Mouse (Mus musculus) large intestine, adult 2 months (tissue): ENCODE data around the gene Cln3. TPM values are rescaled to one million over a fixed set of nuclear protein-coding genes. Genes with fewer than 3 reads are reported as not detected.

Source experiments
- DNase-seq: peaks from one replicate; pipeline ENCODE4 v3.0.0-alpha.2; 2012; ENCODE audit warnings: low read depth, low spot score
- WGBS: fragments of 180-500 bp; shearing (Covaris S2); methylation state at CpG from one replicate; pipeline ENCODE4 v1.1.7; 2018; 5-methylcytosine and 5-hydroxymethylcytosine counted together
- polyA plus RNA-seq: library from polyadenylated mRNA; depleted of rRNA; stranded (reverse); fragments of >200 nt; gene quantifications from 2 replicates; pipeline ENCODE4 v1.2.3, GENCODE M21; 2012

Cln3 gene
- polyA plus RNA-seq, 1 experiment: 37.1 TPM

GRCm38 (mm10) chr7:126596414-126596813, 10.8 kb upstream of the Cln3 start:
- 52% methylated on average over 6 of the region's 6 CpGs for WGBS
- DNase-seq: no peak

GRCm38 (mm10) chr7:126595890-126596289, 10.3 kb upstream of the Cln3 start:
- 75% methylated on average over 5 of the region's 5 CpGs for WGBS
- DNase-seq: no peak

- WGBS: 78% methylated on average over 11 of the region's 11 CpGs
Observed at GRCm38 (mm10) chr7:126594862-126595561, 9.4 kb upstream of the Cln3 start, which contains the start of gene Il27. Il27 (minus strand) TSS chr7:126594941.

GRCm38 (mm10) chr7:126587779-126588178, 2.2 kb upstream of the Cln3 start:
- no peak for DNase-seq
- 39% methylated on average over 16 of the region's 16 CpGs for WGBS

More at GRCm38 (mm10) chr7:126594862-126595561, 9.4 kb upstream of the Cln3 start, which contains the start of gene Il27:
- no peak for DNase-seq

- no peak for DNase-seq
- WGBS: 33% methylated on average over 8 of the region's 8 CpGs
Observed at GRCm38 (mm10) chr7:126586839-126587238, 1.2 kb upstream of the Cln3 start.

DNA sequence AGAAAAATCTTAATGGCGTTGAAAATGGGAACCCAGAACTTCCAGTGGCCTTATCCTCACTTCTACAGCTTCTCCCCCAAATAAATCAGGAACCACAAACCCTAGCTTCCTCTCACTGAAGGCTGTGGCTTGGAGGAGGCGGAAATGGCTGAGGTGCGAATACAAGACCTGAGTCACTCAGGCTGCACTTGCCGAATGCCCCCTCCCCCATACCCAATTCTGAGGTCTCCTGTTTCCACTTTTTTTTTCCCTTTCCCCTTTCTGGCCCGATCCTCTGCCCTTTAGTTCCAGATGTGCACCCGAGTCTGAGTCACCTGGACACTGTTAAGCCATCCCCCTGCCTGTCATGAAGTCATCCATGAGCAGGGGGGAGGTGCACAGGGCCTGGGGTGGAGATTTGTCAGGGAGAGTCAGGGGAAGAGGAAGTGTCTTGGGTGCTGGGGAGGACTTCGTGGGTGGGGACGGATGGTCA, 1.1 kb downstream of the Cln3 start, which contains the start of gene Apobr:
Gene Apobr (plus strand): TSS at position 437 of the 472 bp plus-strand sequence.
- no peak for DNase-seq
- WGBS: 70% methylated on average over 8 of the region's 8 CpGs

DNA sequence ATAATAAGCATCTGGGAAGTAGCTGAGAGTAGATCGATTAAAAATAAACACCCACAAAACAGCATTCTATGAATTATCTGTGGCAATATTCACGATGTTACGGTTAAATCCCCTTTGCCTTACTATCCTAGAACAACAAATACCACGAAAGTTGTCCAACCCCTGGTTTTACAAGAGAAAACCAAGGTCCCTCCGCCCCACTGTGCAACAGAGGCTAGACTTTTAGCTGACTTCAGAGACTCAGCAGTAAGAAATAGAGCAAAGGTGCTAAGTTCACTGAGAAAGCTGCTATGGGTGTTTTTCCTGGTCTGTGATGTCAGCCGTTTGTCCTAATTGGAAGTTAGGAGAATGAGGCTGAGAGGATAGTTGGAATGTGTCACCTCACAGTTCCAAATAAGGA, 1.9 kb downstream of the Cln3 start:
- 35% methylated on average over 6 of the region's 6 CpGs for WGBS
- DNase-seq: no peak

DNA sequence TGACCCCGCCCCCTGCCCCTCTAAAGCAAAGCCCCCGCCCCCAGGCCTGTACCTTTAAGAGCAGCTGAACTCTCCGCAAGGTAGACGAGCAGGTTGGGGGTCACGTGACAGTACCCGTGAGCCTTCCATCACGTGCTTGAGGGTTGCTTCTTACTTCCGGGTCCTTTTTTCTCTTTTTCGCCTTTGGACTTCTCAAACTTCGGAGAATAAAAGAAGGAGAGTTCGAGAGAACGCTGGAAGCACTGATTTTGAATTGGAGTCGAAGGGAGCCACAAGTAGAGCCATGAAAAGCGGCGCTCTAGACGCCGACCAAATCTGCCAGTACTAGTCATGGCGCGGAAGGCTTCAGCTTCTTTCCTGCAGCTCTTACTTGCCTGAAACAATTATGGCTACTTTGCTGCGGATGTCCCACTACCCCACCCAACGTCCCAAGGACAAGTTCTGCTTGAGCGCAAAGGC, 2.3 kb downstream of the Cln3 start:
- DNase-seq: peak; percentile 87
- WGBS: 1% methylated on average over 22 of the region's 22 CpGs

- 6% methylated on average over 20 of the region's 20 CpGs for WGBS
- DNase-seq: no peak
Observed at GRCm38 (mm10) chr7:126582759-126583158, 2.9 kb downstream of the Cln3 start.

- 62% methylated on average over 6 of the region's 6 CpGs for WGBS
- no peak for DNase-seq
Observed at GRCm38 (mm10) chr7:126581661-126582060, 4.0 kb downstream of the Cln3 start.

- WGBS: 47% methylated on average over 8 of the region's 8 CpGs
- no peak for DNase-seq
Observed at GRCm38 (mm10) chr7:126579172-126579571, 6.4 kb downstream of the Cln3 start.

DNA sequence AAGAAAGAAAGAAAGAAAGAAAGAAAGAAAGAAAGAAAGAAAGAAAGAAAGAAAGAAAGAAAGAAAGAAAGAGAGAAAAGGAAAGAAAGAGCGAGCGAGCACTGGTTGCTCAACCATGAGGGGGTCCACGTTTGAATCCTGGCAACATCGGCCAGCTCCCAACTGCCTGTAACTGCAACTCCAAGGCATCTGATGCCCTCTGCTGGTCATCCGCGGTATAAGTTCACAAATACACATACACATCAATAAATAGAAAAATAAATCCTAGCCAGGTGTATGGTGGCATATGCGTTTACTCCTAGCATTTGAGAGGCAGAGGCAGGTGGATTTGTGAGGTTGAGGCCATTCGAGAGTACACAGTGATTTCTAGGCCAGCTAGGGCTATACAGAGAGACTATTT, 8.7 kb downstream of the Cln3 start:
- DNase-seq: no peak
- WGBS: 73% methylated on average over 8 of the region's 8 CpGs

GRCm38 (mm10) chr7:126566094-126566765, 19.4 kb downstream of the Cln3 start, which contains the start of gene Eif3c:
Eif3c (minus strand) TSS chr7:126566411.
- 0% methylated on average over 46 of the region's 46 CpGs for WGBS
- DNase-seq: peak; percentile 91

DNA sequence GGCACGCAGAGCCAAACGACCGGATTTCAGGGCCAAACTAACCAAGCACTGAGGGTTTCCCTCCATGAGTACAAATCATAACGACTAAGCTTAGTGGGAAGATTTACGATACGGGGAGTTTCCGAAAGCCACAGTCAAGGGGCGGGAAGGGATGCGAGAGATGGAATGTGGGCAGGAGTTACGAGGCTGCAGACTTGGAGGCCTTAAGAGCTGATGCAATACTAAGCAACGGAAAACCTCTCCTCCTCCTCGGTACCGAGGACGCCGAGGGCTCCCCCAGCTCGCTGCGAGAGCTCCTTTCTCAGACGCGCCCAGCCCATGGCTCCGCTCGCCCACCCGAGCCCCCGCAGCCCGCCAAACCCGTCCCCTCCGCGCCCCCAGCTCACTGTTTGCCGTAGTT, 19.9 kb downstream of the Cln3 start:
- no peak for DNase-seq
- WGBS: under 1% methylated on average over 28 of the region's 28 CpGs

- DNase-seq: no peak
- WGBS: 95% methylated on average over 5 of the region's 5 CpGs
Observed at GRCm38 (mm10) chr7:126556635-126557034, 29.0 kb downstream of the Cln3 start.

DNA sequence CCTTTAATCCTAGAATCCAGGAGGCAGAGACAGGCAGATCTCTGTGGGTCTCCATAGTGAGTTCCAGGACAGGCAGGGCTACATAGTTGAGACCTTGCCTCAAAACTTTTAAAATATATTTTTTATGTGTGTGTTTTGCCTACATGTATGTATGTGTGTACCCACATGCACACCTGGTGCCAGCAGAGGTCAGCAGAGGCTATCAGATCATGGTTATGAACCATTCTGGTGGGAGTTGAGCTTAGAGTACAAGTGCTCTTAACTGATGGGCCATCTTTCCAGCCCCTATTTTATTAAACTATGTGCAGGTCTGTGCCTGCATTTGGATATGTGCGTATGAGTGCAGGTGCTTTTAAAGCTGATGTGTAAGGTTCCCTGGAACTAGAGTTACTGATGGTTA, 30.8 kb downstream of the Cln3 start:
- 93% methylated on average over 1 of the region's 1 CpGs for whole genome bisulfite sequencing
- DNase-seq: no peak

- DNase-seq: no peak
- WGBS: 49% methylated on average over 2 of the region's 2 CpGs
Observed at GRCm38 (mm10) chr7:126545631-126546030, 40.0 kb downstream of the Cln3 start.

- no peak for DNase-seq
- 86% methylated on average over 1 of the region's 1 CpGs for WGBS
Observed at GRCm38 (mm10) chr7:126541661-126542060, 44.0 kb downstream of the Cln3 start.

- DNase-seq: no peak
- WGBS: 66% methylated on average over 5 of the region's 5 CpGs
Observed at GRCm38 (mm10) chr7:126537820-126538585, 47.6 kb downstream of the Cln3 start.

DNA sequence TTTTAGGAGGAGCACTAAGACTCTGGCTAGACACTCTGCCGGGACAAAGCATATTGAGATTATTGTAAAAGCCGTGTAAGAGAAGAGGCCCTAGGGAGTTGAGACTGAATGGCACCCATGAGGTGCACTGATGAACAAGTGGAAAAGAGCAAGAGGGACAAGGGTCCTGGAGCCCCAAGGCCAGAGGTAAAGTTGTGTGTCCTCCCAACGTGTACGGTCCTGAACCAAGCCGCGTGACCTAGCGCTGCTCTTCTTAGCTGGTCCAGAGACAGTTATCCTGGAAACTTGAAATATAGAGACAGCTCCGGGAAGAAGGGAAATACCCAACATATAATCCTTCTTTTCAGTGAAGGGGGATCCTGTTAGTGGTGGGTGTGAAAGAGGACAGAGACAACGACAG, 49.2 kb downstream of the Cln3 start:
- WGBS: 65% methylated on average over 9 of the region's 9 CpGs
- DNase-seq: no peak
